Mouse (Mus musculus) intestine, embryonic 14.5 days (tissue): ENCODE measurements around the gene Mmp20. TPM values are rescaled to one million over a fixed set of nuclear protein-coding genes. Genes with fewer than 3 reads are reported as not detected.
A peak's percentile ranks its signal among the peaks of the same experiment; 100 is the strongest.

ENCODE experiments used
- ATAC-seq: fragments of 200-750 bp; cut with Nextera tagmentation; replicated peaks from 2 replicates; pipeline ENCODE4 v1.8.0; 2017; ENCODE audit warnings: low read depth, moderate number of reproducible peaks, moderate TSS enrichment, moderate library complexity; ENCODE audit not compliant: low FRiP score, low TSS enrichment
- DNase-seq: peaks from one replicate; pipeline ENCODE4 v3.0.0-alpha.2; 2018; ENCODE audit warnings: low spot score
- H3K27ac ChIP-seq: fragments of 300-500 bp; sonication (generic); 2 replicates; pipeline ENCODE4 v1.5.1; 2014; ENCODE audit warnings: low read depth, mild to moderate bottlenecking, control low read depth
- H3K27me3 ChIP-seq: fragments of 300-500 bp; sonication (generic); replicated peaks from 2 replicates; pipeline ENCODE4 v1.6.1; 2014; ENCODE audit warnings: low read length, control low read depth; ENCODE audit not compliant: control insufficient read depth, insufficient read depth
- H3K36me3 ChIP-seq: fragments of 300-500 bp; sonication (generic); 2 replicates; pipeline ENCODE4 v1.6.1; 2014; ENCODE audit warnings: low read length, control low read depth; ENCODE audit not compliant: control insufficient read depth, insufficient read depth
- H3K4me1 ChIP-seq: fragments of 300-500 bp; sonication (generic); replicated peaks from 2 replicates; pipeline ENCODE4 v1.6.1; 2014; ENCODE audit warnings: low read length, control low read depth, mixed read lengths; ENCODE audit not compliant: control insufficient read depth, insufficient read depth
- H3K4me2 ChIP-seq: fragments of 300-500 bp; sonication (generic); 2 replicates; pipeline ENCODE4 v1.6.1; 2014; ENCODE audit warnings: low read length
- H3K4me3 ChIP-seq: fragments of 300-500 bp; sonication (generic); 2 replicates; pipeline ENCODE4 v1.5.1; 2014; ENCODE audit warnings: low read depth, low read length, control low read depth, mixed read lengths
- H3K9ac ChIP-seq: fragments of 300-500 bp; sonication (generic); 2 replicates; pipeline ENCODE4 v1.6.1; 2014; ENCODE audit warnings: mild to moderate bottlenecking, low read length
- H3K9me3 ChIP-seq: fragments of 300-500 bp; sonication (generic); 2 replicates; pipeline ENCODE4 v1.6.1; 2016; ENCODE audit warnings: low read length, control low read depth; ENCODE audit not compliant: control insufficient read depth
- WGBS: fragments of 180-500 bp; shearing (Covaris S2); extraction: QIAGEN DNeasy Blood & Tissue Kit; methylation state at CpG from one replicate; pipeline ENCODE4 v1.1.7; 2014; 5-methylcytosine and 5-hydroxymethylcytosine counted together
- polyA plus RNA-seq: library from polyadenylated mRNA; unstranded; fragments of >200 nt; fragmentation: Nextera tagmentation; extraction: Ambion mirVana; gene quantifications from 2 replicates; pipeline ENCODE4 v1.2.1, GENCODE M21; 2014

Gene Mmp20
- polyA plus RNA-seq, 1 experiment from 2014 or later, result 0.24 TPM

DNA sequence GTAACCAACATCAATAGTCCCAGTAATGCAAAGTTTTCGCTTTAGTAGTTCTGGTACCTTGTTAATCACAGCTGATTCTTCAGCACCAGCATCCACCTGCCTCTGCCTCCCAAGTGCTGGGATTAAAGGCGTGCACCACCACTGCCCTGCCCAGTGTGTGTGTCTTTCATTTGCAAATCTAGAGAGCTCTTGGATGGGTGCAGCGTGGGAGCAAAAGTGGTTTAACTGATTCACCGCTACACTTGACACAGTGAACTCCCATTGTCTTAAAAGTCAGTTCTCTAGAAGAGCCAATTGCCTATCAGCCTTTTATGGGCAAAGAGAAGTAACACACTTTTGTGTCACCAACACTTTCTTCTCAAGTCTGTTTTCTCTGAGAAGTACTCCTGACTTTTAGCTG, 83.2 kb downstream of the Mmp20 start:
- no peaks in the 10 kb centered on the region; the same call in 1 of the 2 replicates for H3K4me1 ChIP-seq

DNA sequence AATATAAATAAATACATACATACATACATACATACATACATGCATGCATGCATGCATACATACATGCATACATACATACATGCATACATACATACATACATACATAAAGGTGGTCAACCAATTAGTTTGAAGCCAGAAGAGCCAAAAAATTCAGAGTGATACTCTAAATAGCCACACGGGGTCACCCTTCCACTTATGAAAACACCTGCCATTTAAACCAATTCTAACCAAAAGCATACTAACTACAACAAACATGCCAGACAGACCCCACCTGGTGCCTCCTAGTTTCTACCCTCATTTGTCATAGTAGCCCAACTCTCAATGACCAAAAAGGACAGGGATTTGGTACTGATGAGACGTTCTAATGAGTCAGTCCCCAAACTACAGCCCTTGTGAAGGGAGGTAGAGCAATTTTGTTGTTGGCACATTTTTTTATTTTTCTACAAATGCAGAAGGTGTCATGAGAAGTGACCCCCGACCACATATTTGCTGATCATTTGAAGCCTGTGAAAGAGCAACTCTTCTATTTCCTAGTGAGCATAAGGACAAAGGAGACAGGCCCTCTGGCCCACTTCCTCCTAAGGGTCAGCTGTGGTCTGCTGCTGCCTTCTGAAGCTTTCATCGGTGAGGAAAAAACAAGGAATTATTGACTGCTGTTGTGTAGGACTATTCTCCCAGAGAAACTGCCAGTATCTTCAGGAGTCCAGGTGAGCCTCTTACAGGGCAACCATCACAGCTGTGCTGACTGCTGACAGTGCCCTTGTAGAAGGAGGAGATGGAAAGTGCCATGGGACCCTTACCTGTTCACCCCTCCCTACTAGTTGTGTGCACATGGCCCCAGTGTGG, 86.3 kb downstream of the Mmp20 start:
- 40% methylated on average over 4 of the region's 4 CpGs for WGBS
- peak; percentile 27; the same call in 1 of the 2 replicates for ATAC-seq

More for the DNA sequence above, 83.2 kb downstream of the Mmp20 start:
- no peak overlapping the region for H3K27ac ChIP-seq
- no peaks in the 10 kb centered on the region for H3K36me3 ChIP-seq
- ATAC-seq, result no peak
- no peak for DNase-seq
- H3K4me2 ChIP-seq, result no peak overlapping the region
- H3K9ac ChIP-seq, result no peak overlapping the region
- no peaks in the 10 kb centered on the region for H3K9me3 ChIP-seq
- no peaks in the 10 kb centered on the region for H3K27me3 ChIP-seq
- H3K4me3 ChIP-seq, result no peak overlapping the region
- 84% methylated on average over 4 of the region's 4 CpGs for WGBS

DNA sequence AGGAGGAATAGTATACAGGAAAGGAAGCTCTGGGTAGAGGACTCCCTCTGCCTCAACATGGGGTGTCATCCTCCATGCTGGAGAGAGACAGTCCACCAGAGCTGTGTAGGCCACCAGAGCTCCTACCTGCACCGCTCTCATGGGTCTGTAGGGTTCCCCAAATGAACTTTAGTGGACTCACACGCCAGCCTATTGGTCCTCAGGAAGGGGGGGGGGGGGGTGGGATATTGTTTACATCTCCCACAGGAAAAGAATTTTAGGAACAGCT, 86.8 kb downstream of the Mmp20 start:
- no peak; the same call in 1 of the 2 replicates for ATAC-seq
- DNase-seq, result no peak
- H3K4me2 ChIP-seq, result no peak overlapping the region
- H3K9ac ChIP-seq, result no peak overlapping the region
- 66% methylated on average over 2 of the region's 2 CpGs for WGBS
- no peaks in the 10 kb centered on the region for H3K27me3 ChIP-seq
- no peaks in the 10 kb centered on the region; the same call in 1 of the 2 replicates for H3K4me1 ChIP-seq
- no peaks in the 10 kb centered on the region for H3K9me3 ChIP-seq
- no peaks in the 10 kb centered on the region for H3K36me3 ChIP-seq
- H3K27ac ChIP-seq, result no peak overlapping the region
- no peak overlapping the region for H3K4me3 ChIP-seq

More for the DNA sequence above, 86.3 kb downstream of the Mmp20 start:
- Histone ChIP-seq H3K9ac (no peak overlapping the region), H3K4me2 (no peak overlapping the region), H3K4me1 (no peaks in the 10 kb centered on the region; the same call in 1 of the 2 replicates), H3K9me3 (no peaks in the 10 kb centered on the region), H3K27me3 (no peaks in the 10 kb centered on the region), H3K36me3 (no peaks in the 10 kb centered on the region), H3K4me3 (no peak overlapping the region), H3K27ac (no peak overlapping the region)
- DNase-seq, result peak; percentile 65

DNA sequence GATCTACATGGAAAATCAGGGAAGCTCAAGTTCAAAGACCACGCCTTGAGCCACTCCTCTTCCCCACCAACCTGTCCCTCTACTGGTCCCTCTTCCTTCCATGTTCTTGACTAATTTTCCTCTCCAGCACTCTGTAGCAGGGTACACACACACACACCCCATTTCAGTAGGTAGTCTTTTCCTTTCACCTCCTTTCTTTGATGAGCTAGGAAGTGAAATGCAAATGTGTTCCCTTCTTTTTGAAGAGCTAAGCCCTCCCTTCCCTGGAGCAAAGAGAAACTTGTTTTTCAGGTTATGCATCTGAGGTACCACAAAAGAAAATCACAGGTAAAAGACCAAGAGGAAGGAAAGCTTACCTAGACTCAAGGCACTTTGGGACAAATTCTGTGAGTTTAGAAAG, 93.5 kb downstream of the Mmp20 start:
- no peaks in the 10 kb centered on the region for H3K4me1 ChIP-seq
- no peaks in the 10 kb centered on the region for H3K27me3 ChIP-seq
- DNase-seq (no peak), ATAC-seq (no peak)
- no peaks in the 10 kb centered on the region for H3K9me3 ChIP-seq
- H3K9ac ChIP-seq, result no peak overlapping the region
- no peak overlapping the region for H3K27ac ChIP-seq
- no peak overlapping the region for H3K4me3 ChIP-seq
- H3K4me2 ChIP-seq, result no peak overlapping the region
- WGBS, result 76% methylated on average over 1 of the region's 1 CpGs
- no peaks in the 10 kb centered on the region for H3K36me3 ChIP-seq

Other genes starting within 250 kb of the Mmp20 start
- gene Mmp1b, start 240.2 kb upstream of the Mmp20 start, polyA plus RNA-seq, result not detected in 2 replicates
- gene Mmp3, start 182.4 kb upstream of the Mmp20 start, polyA plus RNA-seq, result 0.09 TPM in 1 of 2 replicates, not detected in the other
- gene Mmp10, start 125.9 kb upstream of the Mmp20 start, polyA plus RNA-seq, result 0.20 TPM in 1 of 2 replicates, not detected in the other
- gene Mmp8, start 69.8 kb upstream of the Mmp20 start, polyA plus RNA-seq, result 0.23 TPM in 1 of 2 replicates, not detected in the other
- gene Mmp27, start 56.8 kb upstream of the Mmp20 start, polyA plus RNA-seq, result not detected in 2 replicates
- gene Mmp7, start 63.9 kb downstream of the Mmp20 start, polyA plus RNA-seq, result 0.46 and 0.84 TPM in 2 replicates
- gene Tmem123, start 135.8 kb downstream of the Mmp20 start, polyA plus RNA-seq, result 92.2 and 101 TPM in 2 replicates
- gene Birc2, start 208.8 kb downstream of the Mmp20 start, polyA plus RNA-seq, result 36.2 and 39.8 TPM in 2 replicates
- 9.0 and 9.4 TPM in 2 replicates for gene Birc3, start 245.0 kb downstream of the Mmp20 start, polyA plus RNA-seq